Mouse (Mus musculus) lung, embryonic 14.5 days (tissue): Measurements from ENCODE around the gene BC016579. TPM values are rescaled to one million over a fixed set of nuclear protein-coding genes. Genes with fewer than 3 reads are reported as not detected.

Experiments
- ATAC-seq: fragments of 200-750 bp; cut with Nextera tagmentation; 2 replicates; pipeline ENCODE4 v1.8.0; 2017; ENCODE audit warnings: mild to moderate bottlenecking, moderate TSS enrichment, moderate library complexity; ENCODE audit not compliant: insufficient read depth
- DNase-seq: peaks from one replicate; pipeline ENCODE4 v3.0.0-alpha.2; 2015
- H3K27ac ChIP-seq: fragments of 300-500 bp; sonication (generic); 2 replicates; pipeline ENCODE4 v1.5.1; 2014; ENCODE audit warnings: low read depth, mild to moderate bottlenecking, moderate library complexity
- H3K27me3 ChIP-seq: fragments of 300-500 bp; sonication (generic); 2 replicates; pipeline ENCODE4 v1.6.1; 2014; ENCODE audit warnings: low read length, control low read depth; ENCODE audit not compliant: insufficient read depth
- H3K36me3 ChIP-seq: fragments of 300-500 bp; sonication (generic); 2 replicates; pipeline ENCODE4 v1.6.1; 2014; ENCODE audit warnings: control low read depth; ENCODE audit not compliant: insufficient read depth
- H3K4me1 ChIP-seq: fragments of 300-500 bp; sonication (generic); 2 replicates; pipeline ENCODE4 v1.6.1; 2014; ENCODE audit warnings: antibody characterized with exemption, control low read depth; ENCODE audit not compliant: insufficient read depth
- H3K4me2 ChIP-seq: fragments of 300-500 bp; sonication (generic); 2 replicates; pipeline ENCODE4 v1.6.1; 2014; ENCODE audit warnings: mild to moderate bottlenecking
- H3K4me3 ChIP-seq: fragments of 300-500 bp; sonication (generic); 2 replicates; pipeline ENCODE4 v1.5.1; 2014; ENCODE audit warnings: low read depth, low read length
- H3K9ac ChIP-seq: fragments of 300-500 bp; sonication (generic); 2 replicates; pipeline ENCODE4 v1.6.1; 2014
- H3K9me3 ChIP-seq: fragments of 300-500 bp; sonication (generic); 2 replicates; pipeline ENCODE4 v1.6.1; 2016; ENCODE audit warnings: low read depth, low read length, control low read depth
- CTCF ChIP-seq: IDR thresholded peaks from 2 replicates; pipeline ENCODE4 v1.5.1; 2016; ENCODE audit warnings: antibody characterized with exemption, low read depth
- WGBS: fragments of 180-500 bp; shearing (Covaris S2); extraction: QIAGEN DNeasy Blood & Tissue Kit; methylation state at CpG from one replicate; pipeline ENCODE4 v1.1.7; 2014; 5-methylcytosine and 5-hydroxymethylcytosine counted together
- polyA plus RNA-seq: library from polyadenylated mRNA; unstranded; fragments of >200 nt; fragmentation: Nextera tagmentation; extraction: Ambion mirVana; gene quantifications from 2 replicates; pipeline ENCODE4 v1.2.1, GENCODE M21; 2014

BC016579 gene
- polyA plus RNA-seq: 0.18 and 0.68 TPM in 2 replicates

DNA sequence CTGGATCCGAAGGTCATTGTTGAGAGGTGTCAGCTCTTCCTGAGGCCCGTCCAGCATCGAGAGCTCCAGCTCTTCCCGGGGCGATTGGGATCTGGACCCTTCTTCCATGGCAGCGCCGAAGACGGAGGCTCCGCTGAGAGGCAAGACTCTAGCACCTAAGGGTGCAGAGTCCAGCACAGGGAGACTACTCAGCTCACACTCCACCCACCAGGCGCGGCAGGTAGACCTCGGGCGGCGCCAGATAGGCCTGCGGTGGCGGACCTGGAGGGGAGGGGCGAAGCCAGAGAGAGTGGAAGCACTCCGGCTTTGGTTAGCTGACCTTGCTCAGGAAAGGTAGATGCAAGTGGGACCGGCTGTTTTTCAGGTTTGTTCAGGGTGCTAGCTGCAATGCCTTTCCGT is at the start of gene BC016579:
TSS of gene BC016579 (minus strand) at position 135 of the 399 bp plus-strand sequence.
- WGBS: 7% methylated on average over 20 of the region's 20 CpGs
- peak; percentile 70 for ATAC-seq
- peak; percentile 31 for DNase-seq
- H3K36me3 ChIP-seq: no peaks in the 10 kb centered on the region
- H3K9me3 ChIP-seq: no peaks in the 10 kb centered on the region
- H3K4me1 ChIP-seq: 0 out of 2 replicates have a peak, but pooled peaks cover 7% of the 10 kb centered on the region
- no peak within 1 kb of the TSS; the same call in 1 of the 2 replicates for H3K9ac ChIP-seq
- peak within 1 kb of the TSS; percentile 37 for H3K4me3 ChIP-seq
- H3K4me2 ChIP-seq: peak within 1 kb of the TSS; percentile 66
- no peak for TF ChIP-seq CTCF
- no peak within 1 kb of the TSS for H3K27ac ChIP-seq
- H3K27me3 ChIP-seq: 0 out of 2 replicates have a peak, but pooled peaks cover 4% of the 10 kb centered on the region

DNA sequence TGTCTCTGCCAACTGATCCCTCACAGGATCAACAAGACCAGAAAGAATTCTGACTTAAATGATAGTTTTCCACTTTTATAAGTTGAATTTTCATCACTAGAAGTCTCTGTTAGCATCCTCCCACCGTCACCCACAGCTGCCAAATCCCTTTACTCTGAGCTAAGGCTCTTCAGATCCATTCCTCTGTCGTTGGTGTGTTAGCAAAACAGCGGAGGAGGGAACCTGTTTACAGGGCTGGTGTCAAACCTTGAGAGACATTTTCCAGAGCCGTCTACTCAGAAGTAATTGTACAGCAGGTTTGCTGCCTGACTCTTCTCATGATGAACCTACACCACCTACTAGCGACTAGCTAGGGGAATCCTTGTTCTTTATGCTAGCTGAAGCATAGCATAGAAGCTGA is 45.4 kb upstream of the BC016579 start:
- Histone ChIP-seq H3K9me3 (no peaks in the 10 kb centered on the region), H3K27me3 (no peaks in the 10 kb centered on the region), H3K4me1 (no peaks in the 10 kb centered on the region), H3K36me3 (no peaks in the 10 kb centered on the region), H3K9ac (no peak overlapping the region), H3K4me3 (no peak overlapping the region), H3K27ac (no peak overlapping the region), H3K4me2 (no peak overlapping the region)
- ATAC-seq: no peak
- no peak for TF ChIP-seq CTCF
- DNase-seq: no peak
- 55% methylated on average over 5 of the region's 5 CpGs for WGBS

DNA sequence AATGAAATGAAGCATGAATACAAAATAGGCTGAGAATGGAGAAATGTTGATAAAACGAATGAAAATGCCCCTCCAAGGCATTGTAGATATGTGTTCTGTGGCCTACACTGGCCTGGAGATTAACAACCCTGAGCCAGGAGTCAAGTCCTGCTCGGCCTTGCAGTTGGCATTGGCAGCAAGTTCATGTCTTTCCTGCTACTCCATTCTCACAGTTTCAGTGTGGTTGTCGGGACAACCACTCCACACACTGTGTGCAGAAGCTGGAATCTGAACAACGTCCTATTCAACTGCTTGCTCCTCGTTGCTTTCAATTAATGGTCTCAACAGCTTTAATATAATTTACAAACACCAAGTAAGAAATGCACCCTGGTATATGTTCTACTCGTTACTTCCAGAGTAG is 44.1 kb upstream of the BC016579 start:
- no peak overlapping the region for H3K4me3 ChIP-seq
- H3K4me1 ChIP-seq: no peaks in the 10 kb centered on the region
- no peaks in the 10 kb centered on the region for H3K9me3 ChIP-seq
- no peak for TF ChIP-seq CTCF
- no peak for DNase-seq
- no peak overlapping the region for H3K9ac ChIP-seq
- no peaks in the 10 kb centered on the region for H3K27me3 ChIP-seq
- 66% methylated on average over 6 of the region's 6 CpGs for WGBS
- no peak for ATAC-seq
- H3K4me2 ChIP-seq: no peak overlapping the region
- H3K36me3 ChIP-seq: no peaks in the 10 kb centered on the region
- no peak overlapping the region for H3K27ac ChIP-seq

DNA sequence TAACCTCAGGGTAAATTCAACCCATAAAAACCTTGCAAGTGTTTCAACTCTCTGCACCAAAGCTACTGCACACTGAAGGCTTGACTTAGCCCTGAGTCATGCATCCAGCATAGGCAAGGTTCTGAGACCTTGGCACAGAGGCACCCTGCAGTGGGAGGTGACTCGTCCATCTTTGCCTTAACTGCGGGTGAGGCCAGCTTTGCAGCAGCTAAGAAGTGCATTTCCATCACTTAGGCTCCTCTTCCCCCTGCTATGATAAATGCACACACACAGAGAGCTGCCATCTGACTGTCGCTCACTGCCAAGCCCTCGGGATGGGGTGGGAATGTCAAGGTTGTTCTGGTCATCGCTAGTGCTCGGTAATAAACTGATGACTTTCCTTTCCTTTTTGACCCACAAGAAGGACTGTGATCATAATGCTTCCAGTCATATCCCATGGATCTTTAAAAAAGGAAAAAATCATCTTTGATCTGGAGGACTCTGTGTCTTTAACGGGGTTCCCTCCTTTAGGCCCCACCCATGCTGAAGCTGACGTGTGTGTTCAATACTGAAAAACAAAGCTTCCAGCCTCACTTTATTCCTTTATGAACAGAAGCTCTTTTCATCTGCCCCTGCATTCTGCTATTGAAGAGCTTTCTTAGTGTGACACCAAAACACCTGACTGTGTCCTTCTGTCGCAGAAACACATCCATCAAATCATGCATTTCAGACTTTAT is 41.7 kb upstream of the BC016579 start:
- ATAC-seq (no peak), DNase-seq (no peak)
- Histone ChIP-seq H3K36me3 (no peaks in the 10 kb centered on the region), H3K9ac (no peak overlapping the region), H3K9me3 (no peaks in the 10 kb centered on the region), H3K4me1 (no peaks in the 10 kb centered on the region), H3K4me3 (no peak overlapping the region), H3K27me3 (no peaks in the 10 kb centered on the region), H3K4me2 (no peak overlapping the region), H3K27ac (no peak overlapping the region)
- WGBS: 63% methylated on average over 9 of the region's 9 CpGs
- no peak for TF ChIP-seq CTCF

DNA sequence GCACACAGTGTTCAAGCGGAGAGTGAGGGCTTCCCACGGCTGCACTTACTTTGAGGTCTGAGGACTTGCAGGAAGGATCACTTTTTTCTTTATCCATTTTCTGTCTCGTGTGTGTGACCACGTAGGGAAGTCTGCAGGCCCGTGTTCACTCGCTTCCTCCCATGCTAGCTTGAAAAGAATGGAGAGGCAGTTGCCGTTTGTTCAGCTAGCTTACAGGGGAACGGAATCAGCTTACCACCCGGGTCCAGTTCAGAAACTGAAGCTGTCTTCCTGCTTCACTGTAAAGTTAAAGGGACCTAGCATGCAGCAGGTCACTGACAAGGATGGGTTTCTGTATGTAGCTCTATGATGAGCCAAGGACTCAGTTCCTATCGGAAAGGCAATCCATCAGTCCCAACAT is 39.7 kb upstream of the BC016579 start, which contains the start of gene Tmprss7:
TSS of gene Tmprss7 (minus strand) at position 101 of the 400 bp plus-strand sequence.
- no peak for ATAC-seq
- Histone ChIP-seq H3K36me3 (no peaks in the 10 kb centered on the region), H3K27ac (no peak within 1 kb of the TSS), H3K27me3 (no peaks in the 10 kb centered on the region), H3K9ac (no peak within 1 kb of the TSS), H3K4me3 (no peak within 1 kb of the TSS), H3K4me1 (no peaks in the 10 kb centered on the region), H3K9me3 (no peaks in the 10 kb centered on the region), H3K4me2 (no peak within 1 kb of the TSS)
- no peak for DNase-seq
- 64% methylated on average over 10 of the region's 10 CpGs for WGBS
- TF ChIP-seq CTCF: no peak

DNA sequence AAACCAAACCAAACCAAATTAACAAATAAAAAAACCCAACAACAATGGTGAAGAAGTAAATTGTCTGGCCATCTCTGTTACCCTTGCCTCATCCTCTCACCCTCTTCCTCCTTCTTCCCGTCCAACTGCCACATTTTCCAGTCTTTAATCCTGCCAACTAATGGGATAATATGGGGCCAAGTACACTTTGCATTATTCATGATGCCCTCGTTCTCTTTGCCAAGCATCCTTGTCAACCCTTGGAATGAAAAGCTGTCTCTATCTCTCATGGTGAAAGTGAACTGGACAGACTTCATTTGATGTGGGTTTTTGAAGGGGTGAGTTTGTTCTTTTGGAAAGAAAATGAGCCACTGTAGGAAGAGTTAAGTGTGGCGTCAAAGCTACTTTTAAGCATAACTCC is 39.0 kb upstream of the BC016579 start:
- Histone ChIP-seq H3K4me1 (no peaks in the 10 kb centered on the region), H3K4me2 (no peak overlapping the region), H3K9me3 (no peaks in the 10 kb centered on the region), H3K27me3 (no peaks in the 10 kb centered on the region), H3K4me3 (no peak overlapping the region), H3K36me3 (no peaks in the 10 kb centered on the region), H3K27ac (no peak overlapping the region), H3K9ac (no peak overlapping the region)
- no peak for TF ChIP-seq CTCF
- 74% methylated on average over 3 of the region's 3 CpGs for WGBS
- DNase-seq: no peak
- no peak for ATAC-seq

DNA sequence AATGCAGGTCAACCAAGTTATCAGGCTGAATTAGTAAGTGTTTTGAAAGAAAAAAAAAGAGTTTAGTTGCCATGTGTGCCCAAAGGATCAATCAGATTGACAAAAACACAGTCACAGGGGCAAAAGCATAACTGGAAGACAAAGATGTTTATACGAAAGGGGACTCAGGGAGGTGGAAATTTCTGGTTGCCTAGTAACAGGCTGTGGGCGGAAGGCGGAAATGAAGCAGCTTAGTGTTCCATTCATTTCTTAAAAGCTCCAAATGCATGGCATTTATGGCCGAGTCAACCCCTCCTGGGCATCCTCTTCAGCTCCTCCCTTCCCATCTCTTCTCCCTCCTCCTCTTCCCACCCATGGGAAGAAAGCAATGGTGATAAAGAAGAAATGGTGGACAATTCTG is 36.3 kb upstream of the BC016579 start:
- peak; percentile 67 for DNase-seq
- TF ChIP-seq CTCF: no peak

More for the DNA sequence above, 36.3 kb upstream of the BC016579 start:
- H3K4me1 ChIP-seq: no peaks in the 10 kb centered on the region
- H3K27ac ChIP-seq: no peak overlapping the region
- no peak; the same call in 1 of the 2 replicates for ATAC-seq
- no peaks in the 10 kb centered on the region for H3K27me3 ChIP-seq
- no peaks in the 10 kb centered on the region for H3K36me3 ChIP-seq
- H3K9me3 ChIP-seq: no peaks in the 10 kb centered on the region
- no peak overlapping the region for H3K4me3 ChIP-seq
- no peak overlapping the region for H3K4me2 ChIP-seq
- no peak overlapping the region for H3K9ac ChIP-seq
- 18% methylated on average over 4 of the region's 4 CpGs for WGBS
